Mouse (Mus musculus) cortical plate, adult 2 months (tissue): ENCODE results near the gene Rnf121.

Source experiments
- CTCF ChIP-seq: fragments of 200-500 bp; IDR thresholded peaks from 2 replicates; pipeline ENCODE4 v1.5.1; 2011; ENCODE audit warnings: mild to moderate bottlenecking, control low read depth, low read length; ENCODE audit not compliant: insufficient read depth; ENCODE audit errors: extremely low read depth
- POLR2A ChIP-seq: fragments of 200-500 bp; IDR thresholded peaks from 2 replicates; pipeline ENCODE4 v1.6.1; 2011; ENCODE audit warnings: mild to moderate bottlenecking, low read length, control low read depth; ENCODE audit not compliant: insufficient read depth; ENCODE audit errors: extremely low read depth

- no peak for TF ChIP-seq CTCF
- no peak for TF ChIP-seq POLR2A
Observed at GRCm38 (mm10) chr7:102042314-102042713, 23.0 kb downstream of the Rnf121 start.
